Mouse (Mus musculus) spleen, postnatal 10 days (tissue): ENCODE measurements around the gene Arhgap4.

ENCODE experiments used
- DNase-seq, 2 experiments: peaks; one replicate each; pipeline ENCODE4 v3.0.0; 2021 to 2022; ENCODE audit warnings: low spot score in 2 of 2

The Arhgap4 gene

DNA sequence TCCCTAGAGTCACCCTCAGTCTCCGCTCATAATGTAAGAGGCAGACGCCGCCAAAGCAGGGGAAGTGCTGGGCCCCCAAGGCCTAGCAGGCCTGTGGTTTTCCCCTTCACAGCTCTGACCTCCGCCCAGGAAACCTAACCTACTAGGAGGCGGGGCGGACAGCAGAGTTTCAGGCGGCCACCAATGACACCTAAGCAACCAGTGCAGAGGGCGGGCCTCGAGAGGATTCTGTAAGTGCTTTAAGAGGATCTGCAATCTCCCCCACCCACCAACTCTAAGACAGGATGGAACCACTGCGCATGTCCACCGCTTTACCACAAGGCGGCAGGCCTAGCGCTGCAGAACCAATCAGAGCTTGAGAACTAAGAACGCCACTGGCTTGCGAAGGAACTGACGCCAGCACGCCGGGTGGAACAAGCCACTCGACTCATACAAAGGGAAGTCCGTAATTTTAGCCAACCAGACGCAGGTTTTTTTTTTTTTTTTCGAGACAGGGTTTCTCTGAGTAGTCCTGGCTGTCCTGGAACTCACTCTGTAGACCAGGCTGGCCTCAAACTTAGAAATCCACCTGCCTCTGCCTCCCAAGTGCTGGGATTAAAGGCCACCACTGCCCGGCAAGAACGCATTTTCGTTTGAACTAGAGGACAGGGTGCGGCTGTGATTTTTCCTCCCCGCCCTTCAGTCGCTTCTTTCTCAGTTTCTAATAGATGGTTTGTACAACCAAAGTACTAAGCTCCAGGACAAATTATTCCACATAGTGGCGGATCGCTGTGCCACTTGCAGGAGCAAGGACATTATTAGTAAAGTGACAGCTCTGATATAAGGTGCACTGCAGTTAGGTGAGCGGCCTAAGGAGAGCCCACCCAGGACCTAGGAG lies 6.6 kb downstream of the Arhgap4 start:
- peak; percentile 54 to 89 for DNase-seq

DNA sequence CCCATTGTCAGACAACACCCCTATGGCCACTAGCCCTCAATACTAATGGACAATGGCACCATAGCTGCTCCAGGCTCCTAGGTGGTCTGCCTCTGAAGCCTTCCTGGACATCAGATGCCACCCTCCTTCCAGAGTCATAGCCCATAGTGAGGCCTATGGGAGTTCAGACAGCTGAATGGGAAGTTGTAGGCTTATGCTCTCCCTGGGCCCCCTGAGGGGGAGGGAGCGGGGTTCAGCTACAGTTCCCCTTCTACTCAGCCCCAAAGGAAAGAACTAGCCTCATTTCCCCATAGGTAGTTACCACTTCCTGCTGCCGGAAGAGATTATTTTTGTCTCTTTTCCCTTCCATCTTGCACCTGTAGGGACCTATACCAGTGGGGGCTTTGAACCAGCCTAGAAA lies 10.1 kb downstream of the Arhgap4 start:
- DNase-seq: peak; percentile 26 to 55

DNA sequence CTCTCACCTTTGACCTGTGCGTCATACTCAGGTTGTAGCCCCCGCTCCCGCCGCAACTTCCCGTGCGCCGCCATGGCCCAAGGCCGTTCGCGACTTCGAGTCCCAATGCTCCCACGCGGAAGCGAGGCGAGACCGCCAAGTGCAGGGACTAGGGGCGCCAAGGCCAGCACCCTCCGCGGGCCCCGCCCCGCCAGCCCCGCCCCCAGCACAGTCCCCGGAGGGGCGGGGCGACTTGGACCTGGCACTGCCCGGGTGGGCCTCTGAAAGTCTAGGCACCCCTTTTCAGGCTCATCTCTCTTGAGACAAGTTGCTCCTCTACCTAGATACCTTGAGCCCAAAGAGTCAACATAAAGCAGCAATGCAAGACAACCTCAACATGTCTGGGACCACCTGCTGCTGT lies 10.5 kb downstream of the Arhgap4 start:
- peak; percentile 54 to 68 for DNase-seq

DNA sequence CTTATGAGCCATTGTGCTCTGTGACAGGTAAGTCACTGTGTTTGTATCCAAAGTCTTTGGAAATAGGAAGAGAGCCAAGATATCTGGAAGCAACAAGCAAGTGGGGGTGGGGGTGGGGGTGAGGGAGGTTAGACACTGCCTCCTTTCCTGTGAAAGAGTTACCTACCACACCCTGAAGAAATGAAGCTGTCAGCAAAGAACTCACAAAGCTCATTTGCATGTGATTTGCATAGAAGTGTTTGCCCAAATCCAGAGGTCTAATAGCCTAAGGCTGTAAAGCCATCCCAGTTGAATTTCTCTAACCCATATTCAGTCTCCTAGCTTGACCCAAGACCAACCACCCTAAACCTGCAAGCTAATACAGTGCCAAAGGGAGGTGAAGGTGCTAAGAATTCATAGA lies 11.2 kb downstream of the Arhgap4 start:
- no peak for DNase-seq

DNA sequence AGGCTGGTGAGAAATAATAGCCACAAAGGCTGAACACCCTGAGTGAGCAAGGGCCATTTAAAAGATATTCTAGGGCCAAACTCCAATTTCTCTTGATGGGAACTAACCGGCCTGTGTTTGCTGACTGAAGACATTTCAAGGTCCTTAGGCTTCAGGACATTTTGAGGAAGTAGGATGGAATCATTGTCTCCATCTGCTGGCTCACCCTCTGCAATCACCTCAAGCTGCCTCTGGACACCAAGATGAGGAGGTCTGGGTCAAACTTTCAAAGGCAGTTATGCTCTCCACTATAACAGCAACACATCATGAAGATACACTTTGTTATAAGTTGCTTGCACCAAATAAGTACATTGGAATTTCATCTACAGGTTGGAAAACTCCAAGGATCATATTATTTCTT lies 11.6 kb downstream of the Arhgap4 start:
- DNase-seq: no peak

DNA sequence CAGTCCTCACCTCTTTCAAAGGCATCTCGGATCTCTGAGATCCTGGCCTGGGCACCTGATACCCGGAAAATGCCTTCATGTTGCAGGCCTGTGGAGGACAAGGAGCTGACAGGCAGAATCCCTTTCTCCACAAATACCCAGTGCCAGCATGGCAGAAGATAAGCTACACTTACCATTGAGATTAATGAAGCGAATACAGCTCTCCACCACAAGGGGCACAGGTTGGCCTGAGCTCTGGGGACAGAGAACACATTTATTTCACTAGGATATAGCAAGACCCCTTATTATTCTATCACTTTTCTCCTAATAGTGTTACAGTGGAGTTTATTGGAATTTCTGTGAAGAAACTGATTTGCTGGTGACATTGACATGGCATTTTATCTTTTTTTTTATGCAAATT lies 23.7 kb downstream of the Arhgap4 start:
- DNase-seq: no peak

DNA sequence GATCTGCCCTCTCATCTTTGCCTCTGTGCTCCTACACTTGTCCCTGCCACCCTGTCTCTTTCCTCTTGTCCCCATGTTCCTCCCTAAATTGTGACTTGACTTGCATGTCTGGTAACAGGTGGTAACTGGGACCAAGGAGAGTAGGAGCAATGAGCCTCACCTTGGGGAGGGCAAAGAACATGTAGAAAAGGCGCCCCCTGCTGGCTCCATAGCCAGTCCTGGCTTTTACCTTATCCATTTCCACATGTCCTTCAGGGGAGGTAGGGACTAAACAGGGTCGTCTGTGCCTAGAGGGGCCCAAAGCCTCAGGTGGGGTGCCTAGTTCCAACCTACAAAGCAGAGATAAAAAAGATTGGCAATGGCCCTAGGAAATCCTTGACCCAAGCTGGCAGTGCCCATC lies 26.0 kb downstream of the Arhgap4 start, which contains the start of gene L1cam:
L1cam (minus strand) TSS at position 387 of the 400 bp plus-strand sequence.
- DNase-seq: peak; percentile 36 to 74

DNA sequence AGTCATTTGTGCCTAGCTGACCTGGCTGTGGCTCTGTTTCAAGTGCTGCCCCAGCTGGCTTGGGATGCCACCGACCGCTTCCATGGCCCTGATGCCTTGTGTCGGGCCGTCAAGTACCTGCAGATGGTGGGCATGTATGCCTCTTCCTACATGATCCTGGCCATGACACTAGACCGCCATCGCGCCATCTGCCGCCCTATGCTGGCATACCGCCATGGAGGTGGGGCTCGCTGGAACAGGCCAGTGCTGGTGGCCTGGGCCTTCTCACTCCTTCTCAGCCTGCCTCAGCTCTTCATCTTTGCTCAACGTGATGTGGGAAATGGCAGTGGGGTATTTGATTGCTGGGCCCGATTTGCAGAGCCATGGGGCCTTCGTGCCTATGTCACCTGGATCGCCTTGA lies 28.8 kb downstream of the Arhgap4 start:
- DNase-seq: no peak

DNA sequence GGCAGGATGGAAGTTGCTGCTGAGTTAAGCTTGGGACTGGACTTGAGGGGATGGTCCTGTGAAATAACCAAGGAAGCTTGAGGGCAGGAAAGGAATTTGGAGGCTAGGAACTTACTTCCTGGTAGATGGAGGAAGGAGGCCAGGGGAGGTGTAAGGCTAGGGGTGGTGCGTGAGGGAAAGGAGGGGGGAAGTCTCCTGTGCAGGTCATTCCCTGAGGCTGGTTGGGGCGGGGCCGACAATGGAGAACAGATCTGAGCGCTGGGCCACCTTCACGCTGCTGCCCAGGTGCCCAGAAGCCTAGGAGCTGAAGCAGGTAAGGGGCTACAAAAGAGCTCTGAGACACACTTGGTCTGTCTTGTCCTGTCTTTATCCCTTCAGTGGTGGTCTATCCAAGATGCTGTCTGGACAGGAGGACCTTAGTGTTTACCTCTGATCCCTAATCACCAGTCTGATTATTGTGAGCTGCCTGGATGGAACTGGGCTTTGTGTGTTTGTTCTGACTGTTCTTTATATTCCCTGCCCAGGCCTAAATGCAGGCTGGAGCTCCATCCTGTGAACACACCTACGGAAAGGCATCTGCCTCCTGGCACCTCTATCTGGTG lies 30.0 kb downstream of the Arhgap4 start, which contains the start of gene Avpr2:
Avpr2 (plus strand) TSS at position 552 of the 602 bp plus-strand sequence.
- no peak for DNase-seq

DNA sequence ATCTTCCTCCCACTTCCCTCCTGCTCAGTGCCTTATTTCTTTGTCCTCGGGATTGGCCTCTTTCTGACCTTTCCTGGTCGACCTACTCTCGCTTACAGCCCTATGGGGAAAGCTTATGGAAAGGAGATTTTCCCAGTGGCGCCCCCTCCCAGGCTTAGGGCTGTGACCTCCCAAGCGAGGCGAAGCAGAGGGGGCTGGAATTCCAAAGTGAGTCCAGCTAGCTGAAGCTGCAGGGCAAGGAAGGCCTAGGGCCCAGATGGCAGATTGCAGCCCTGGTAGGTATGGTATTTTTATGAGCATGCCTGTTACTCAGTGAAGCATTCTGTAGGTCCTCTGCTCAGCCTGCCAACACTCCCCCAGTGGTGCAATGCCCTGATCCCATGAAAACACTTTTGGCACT lies 40.2 kb downstream of the Arhgap4 start:
- DNase-seq: no peak

DNA sequence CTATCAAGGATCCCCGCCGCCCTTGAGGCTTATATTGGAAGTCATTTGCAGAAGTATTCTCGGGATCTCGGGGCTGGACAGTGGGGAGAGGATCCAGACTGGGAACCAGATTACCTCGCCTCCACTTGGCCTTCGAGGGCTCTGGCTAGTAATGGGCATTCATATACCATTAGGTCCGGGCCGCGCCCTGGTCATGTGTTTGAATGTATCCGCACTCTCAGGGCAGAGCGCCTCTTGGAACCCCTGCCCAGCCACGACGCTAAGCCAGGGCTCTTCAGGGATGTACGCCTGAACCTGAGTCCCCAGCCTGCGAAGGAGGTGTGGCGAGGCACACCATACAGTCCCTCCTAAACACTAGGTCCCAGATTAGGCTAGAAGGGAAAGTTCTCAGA lies 40.6 kb downstream of the Arhgap4 start:
- DNase-seq: no peak

DNA sequence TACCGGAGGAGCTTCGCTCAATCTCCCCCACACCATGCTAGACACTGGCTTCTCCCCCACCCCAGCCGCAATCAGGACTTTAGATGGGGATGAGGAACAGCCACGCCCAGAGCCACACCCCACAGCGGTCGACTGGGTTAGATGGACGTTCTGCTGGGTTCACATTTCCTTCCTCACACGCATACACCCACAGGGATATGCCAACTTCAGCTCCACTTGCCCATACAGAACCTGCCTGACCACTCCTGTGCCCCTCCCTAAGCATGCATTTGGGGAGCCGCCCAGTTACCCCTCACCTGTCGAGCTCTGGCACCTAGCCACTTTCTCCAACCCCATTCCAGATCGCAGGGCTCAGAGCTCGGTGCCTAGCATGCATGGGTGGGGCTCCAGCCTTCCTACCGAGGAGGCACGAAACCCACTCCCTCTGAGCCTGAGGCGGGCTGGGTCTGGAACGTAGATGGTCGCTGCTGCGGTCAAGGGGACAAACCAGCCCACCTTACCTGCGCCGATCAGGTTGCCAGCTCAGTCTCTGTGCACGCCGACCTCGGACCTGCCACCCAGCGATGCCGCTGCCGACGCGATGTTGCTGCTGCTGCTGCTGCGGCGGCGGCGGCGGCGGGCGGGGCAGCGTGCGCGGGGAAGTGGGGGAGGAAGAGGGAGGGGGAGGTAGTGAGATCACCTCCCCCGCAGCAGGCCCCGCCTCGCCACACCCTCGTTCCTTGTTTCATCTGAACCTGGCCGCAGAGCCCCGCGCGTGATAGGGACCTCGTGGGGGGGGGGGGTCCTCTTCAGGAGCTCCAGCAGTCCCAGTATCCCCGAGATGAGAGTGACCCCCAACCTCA lies 41.3 kb downstream of the Arhgap4 start:
- DNase-seq: peak in 1 of 2 experiments; percentile 60

DNA sequence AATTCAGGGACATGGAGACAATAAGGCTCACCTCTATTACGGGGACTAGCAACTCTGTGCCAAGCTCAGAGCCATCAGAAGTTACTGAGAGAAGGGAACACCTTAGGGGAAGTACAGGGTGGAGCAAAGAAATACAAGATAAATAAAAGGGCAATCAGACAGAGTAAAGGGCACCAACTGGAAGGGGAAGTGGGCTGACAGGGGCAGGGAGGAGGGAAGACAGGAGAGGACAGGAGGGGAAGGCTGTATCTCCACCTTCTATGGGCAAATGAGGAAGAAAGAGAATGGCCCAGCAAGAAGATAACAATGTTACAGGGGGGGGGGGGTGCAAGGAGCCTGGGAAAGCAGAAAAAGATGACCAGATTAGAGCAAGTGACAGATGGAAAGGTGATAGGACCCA lies 44.7 kb downstream of the Arhgap4 start:
- DNase-seq: no peak

DNA sequence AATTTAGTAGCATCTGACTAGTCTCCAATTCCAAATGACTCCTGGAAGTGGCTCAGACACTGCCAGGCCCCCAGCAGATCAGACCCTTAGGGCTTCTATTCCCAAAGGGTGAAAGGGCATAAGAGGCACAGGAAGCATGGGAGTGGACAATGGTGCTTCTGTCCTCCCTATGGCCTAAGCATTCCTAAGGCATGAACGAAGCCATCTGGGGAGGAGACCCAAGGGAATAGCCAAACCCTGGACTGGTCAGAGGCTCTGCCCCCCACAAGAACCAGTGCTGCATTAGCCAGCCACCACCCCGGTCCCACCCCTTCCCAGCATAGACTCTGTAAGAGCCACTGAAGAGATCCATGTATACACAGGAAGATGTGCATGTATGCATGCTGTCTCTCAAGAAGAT lies 45.8 kb downstream of the Arhgap4 start:
- DNase-seq: no peak

DNA sequence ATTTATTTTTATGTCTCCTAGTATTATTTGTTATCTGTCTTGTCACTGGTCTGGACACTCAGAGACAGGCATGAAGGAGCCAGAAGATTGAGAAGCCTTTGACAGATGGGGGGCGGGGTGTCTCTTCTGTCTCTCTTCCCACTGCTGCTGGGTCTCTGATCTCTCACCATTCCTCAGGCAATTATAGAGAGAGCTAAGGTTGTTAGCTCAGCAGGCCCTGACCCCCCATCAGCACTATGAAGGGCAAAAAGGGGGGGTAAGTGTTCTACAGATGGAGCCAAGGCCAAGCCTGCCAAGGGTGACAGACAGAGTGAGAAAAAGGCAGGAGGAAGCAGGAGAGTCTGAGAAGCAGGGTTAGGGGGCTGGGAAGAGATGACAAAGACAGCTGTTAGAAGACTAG lies 49.7 kb downstream of the Arhgap4 start:
- DNase-seq: no peak

DNA sequence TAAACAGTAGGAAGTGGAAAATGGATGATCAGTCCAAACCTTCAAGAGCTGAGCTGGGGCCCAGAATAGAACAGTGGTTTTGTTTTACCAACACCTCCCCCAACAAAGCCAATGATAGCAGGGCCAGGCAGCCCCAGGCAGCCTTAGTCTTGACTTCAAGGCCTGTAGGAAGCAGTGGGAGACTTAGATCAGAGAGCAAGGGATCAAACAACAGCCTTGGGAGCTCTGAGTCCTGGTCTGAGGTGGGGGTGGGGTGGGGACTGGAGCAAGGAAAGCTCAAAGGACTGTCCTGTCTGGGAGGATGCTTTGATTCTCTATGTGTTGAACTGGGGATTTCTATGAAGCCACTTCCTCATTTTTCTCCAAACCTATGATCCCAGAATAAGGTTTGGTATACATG lies 50.2 kb downstream of the Arhgap4 start:
- no peak for DNase-seq

DNA sequence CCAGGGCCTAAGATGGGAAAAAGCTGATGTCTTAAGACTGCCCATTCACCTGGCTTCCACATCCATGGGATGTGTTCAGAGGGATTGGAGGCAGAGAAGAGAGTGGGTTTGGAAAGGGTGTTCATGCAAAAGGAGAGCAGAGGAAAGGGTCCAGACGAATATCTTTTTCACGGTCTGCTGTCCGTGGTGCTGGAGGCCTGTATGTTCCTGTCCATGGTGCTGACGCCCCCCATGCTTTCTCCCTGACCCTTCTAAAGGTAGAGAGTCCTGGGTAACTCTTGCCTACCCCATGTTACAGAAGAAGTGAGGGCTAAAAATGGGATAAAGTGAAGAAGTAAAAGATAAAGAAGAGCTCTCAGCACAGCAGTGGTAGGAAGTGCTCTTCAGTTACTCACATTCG lies 52.3 kb downstream of the Arhgap4 start:
- peak in 1 of 2 experiments; percentile 65 for DNase-seq

DNA sequence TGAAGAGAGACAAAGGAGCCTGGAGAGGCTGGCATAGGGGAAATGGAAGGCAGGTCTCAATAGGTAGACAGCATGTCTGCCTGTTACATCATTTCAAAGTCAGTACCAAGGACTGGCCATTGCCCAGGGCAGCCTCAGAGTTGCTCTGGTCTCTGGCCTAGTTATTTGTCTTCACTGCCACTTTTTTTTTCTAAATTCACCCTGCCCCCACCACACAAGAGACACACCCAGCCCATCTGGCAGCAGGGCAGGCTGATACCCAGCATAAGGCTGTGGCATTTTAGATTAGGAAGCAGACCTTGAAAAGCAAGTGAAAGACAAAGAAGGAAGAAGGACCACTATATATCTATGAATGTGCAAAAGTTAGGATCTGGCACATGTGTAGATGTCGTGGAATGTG lies 53.8 kb downstream of the Arhgap4 start:
- peak in 1 of 2 experiments; percentile 44 for DNase-seq

DNA sequence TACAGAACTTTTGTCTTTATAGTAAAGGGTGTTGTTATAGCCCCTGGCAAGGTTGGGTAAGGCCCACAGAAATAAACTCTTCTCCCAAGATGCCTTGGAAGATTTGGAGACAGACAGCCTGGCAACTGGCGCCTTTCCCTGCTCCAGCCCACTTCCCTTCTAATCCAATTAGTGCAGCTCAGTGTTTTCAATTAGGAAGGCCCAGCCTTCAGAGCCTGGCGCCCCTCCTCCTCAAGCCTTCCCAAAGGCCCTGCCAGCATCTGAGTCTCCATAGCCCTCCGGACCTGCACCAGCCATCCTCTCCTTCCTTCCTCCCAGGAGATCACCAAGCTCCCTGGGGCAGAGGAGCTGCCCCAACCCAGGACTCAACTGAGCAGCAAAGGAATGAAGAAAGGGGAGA lies 54.4 kb downstream of the Arhgap4 start:
- no peak for DNase-seq

DNA sequence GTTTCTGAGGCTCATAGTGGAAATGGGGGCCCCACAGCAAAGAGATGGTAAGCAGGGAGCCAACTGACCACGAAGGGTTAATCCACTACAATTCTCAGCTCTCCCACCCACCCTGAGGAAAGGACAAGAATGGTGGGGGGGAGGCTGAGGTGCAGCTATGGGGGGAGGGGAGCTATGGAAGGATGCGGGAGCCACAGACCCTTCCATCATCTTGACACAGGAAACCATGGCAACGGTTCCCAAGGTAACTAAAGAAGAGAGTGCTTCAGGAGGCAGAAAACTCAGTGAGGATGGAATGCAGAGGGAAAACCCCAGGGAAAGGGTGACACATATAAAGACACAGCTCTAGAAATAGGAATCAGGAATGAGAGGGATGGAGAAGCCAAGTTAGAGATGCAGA lies 57.0 kb downstream of the Arhgap4 start:
- no peak for DNase-seq

DNA sequence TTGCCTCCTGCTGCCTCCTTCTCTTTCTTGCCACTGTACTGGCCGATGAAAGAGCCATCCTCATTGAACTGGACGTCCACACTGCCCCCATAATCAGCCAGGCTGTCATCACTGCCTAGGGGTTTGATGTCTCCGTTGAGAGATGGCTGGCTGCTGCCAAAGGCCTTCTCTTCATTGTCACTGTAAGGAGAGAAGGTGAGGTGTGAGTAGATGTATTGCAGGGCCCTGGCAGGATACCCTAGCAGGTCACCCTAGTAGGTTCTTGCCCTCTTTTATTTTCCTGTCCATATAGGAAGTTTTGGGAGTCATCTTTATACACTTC lies 66.6 kb downstream of the Arhgap4 start:
- no peak for DNase-seq

DNA sequence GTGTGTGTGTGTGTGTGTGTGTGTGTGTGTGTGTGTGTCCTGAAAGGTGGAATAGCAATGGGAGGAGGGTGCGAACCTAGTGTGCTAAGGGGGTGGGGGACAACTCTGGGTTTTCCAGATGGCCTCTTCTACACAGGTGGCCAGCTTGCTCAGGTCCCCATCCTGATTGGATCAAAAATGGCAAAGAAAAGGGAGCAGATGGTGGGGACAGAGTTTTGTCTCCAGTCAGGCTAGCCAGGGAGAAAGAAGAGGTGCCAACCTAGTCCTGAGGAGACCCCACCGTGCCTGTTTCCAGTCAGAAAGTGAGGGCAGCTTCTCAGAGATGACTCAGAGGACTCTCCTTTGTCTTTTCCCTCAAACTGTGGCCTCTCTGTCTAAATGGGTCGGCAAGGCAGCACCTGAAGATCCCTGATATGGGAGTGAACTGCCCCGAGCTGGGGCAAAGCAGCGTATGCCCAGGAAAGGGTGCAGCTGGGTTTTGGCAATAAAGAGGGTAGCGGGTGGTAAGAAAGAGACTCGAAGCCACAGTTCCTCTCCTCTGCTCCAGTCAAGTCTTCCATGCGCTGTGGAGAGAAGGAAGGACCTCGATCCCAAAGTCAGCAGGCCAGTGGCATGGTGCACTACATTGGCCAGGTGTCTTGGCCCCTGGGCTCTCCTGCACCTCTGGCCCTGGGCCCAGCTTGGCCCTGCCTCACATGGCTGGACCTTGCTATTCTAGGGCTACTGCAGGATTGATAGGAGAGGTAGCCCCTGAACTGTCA lies 67.2 kb downstream of the Arhgap4 start:
- no peak for DNase-seq
